Mouse (Mus musculus) T-cell, adult 66 days (primary cell): ENCODE results near the gene Ccdc50. TPM values are rescaled to one million over a fixed set of nuclear protein-coding genes. Genes with fewer than 3 reads are reported as not detected.

Source experiments
- total RNA-seq, 2 experiments: library from RNA; stranded (reverse); gene quantifications; 3 replicates in 1 of 2; 4 replicates in 1 of 2; pipeline ENCODE4 v1.2.4; 2023

The Ccdc50 gene
- 10 to 100 TPM; 19.7 to 24.9 TPM for total RNA-seq

GRCm38 (mm10) chr16:27388761-27389451 is at the start of gene Ccdc50:
TSS of gene Ccdc50 (plus strand) at chr16:27388869.

GRCm38 (mm10) chr16:27370191-27370590 is 18.5 kb upstream of the Ccdc50 start, which contains the start of gene Uts2b:
TSS of gene Uts2b (minus strand) at chr16:27370239.

Other genes with a start within 250 kb of the Ccdc50 start
- not detected for gene Ostn, start 81.4 kb upstream of the Ccdc50 start, total RNA-seq
- gene Uts2b, start 18.6 kb upstream of the Ccdc50 start, total RNA-seq, result not detected